Mouse (Mus musculus) myocyte (in vitro differentiated cells): ENCODE results near the gene Tpt1.
A peak's percentile ranks its signal among the peaks of the same experiment; 100 is the strongest.

Experiments
- CEBPB ChIP-seq: IDR thresholded peaks from 2 replicates; pipeline ENCODE4 v1.6.1; 2011; ENCODE audit warnings: mild to moderate bottlenecking, moderate library complexity; ENCODE audit not compliant: poor library complexity, insufficient read depth, severe bottlenecking
- E2F4 ChIP-seq: IDR thresholded peaks from one replicate; pipeline ENCODE4 v1.6.1; 2011; ENCODE audit warnings: mild to moderate bottlenecking, control low read depth, moderate library complexity; ENCODE audit not compliant: insufficient read depth
- MAX ChIP-seq: IDR thresholded peaks from one replicate; pipeline ENCODE4 v1.6.1; 2011; ENCODE audit warnings: low read depth, mild to moderate bottlenecking, control low read depth
- MYOD1 ChIP-seq, 3 experiments: IDR thresholded peaks; one replicate each; pipeline ENCODE4 v1.6.1; 2011; ENCODE audit warnings: control low read depth in 2 of 3, low read depth in 2 of 3, mild to moderate bottlenecking in 2 of 3, moderate library complexity in 1 of 3; ENCODE audit not compliant: insufficient read length in 2 of 3, control insufficient read depth in 1 of 3
- MYOG ChIP-seq, 3 experiments: IDR thresholded peaks; one replicate each; pipeline ENCODE4 v1.6.1; 2011; ENCODE audit warnings: control low read depth in 2 of 3, low read depth in 2 of 3, mild to moderate bottlenecking in 2 of 3; ENCODE audit not compliant: insufficient read length in 2 of 3, control insufficient read depth in 1 of 3, insufficient read depth in 1 of 3
- POLR2A ChIP-seq: IDR thresholded peaks from one replicate; pipeline ENCODE4 v1.6.1; 2011; ENCODE audit warnings: low read depth, mild to moderate bottlenecking, control low read depth, moderate library complexity; ENCODE audit not compliant: insufficient read length
- POLR2AphosphoS2 ChIP-seq: IDR thresholded peaks from one replicate; pipeline ENCODE4 v1.6.1; 2011; ENCODE audit warnings: low read depth, control low read depth; ENCODE audit not compliant: insufficient read length
- REST ChIP-seq: IDR thresholded peaks from one replicate; pipeline ENCODE4 v1.6.1; 2011; ENCODE audit warnings: mild to moderate bottlenecking, control low read depth, moderate library complexity; ENCODE audit not compliant: insufficient read depth, insufficient read length
- SRF ChIP-seq: IDR thresholded peaks from one replicate; pipeline ENCODE4 v1.6.1; 2011; ENCODE audit warnings: low read depth; ENCODE audit not compliant: control insufficient read depth, insufficient read length
- TCF12 ChIP-seq: IDR thresholded peaks from one replicate; pipeline ENCODE4 v1.6.1; 2011; ENCODE audit warnings: mild to moderate bottlenecking, control low read depth; ENCODE audit not compliant: poor library complexity, insufficient read depth, severe bottlenecking
- TCF3 ChIP-seq: IDR thresholded peaks from one replicate; pipeline ENCODE4 v1.6.1; 2011; ENCODE audit warnings: low read depth, control low read depth; ENCODE audit not compliant: insufficient read length
- USF1 ChIP-seq: IDR thresholded peaks from one replicate; pipeline ENCODE4 v1.6.1; 2011; ENCODE audit warnings: low read depth, mild to moderate bottlenecking, control low read depth, moderate library complexity

DNA sequence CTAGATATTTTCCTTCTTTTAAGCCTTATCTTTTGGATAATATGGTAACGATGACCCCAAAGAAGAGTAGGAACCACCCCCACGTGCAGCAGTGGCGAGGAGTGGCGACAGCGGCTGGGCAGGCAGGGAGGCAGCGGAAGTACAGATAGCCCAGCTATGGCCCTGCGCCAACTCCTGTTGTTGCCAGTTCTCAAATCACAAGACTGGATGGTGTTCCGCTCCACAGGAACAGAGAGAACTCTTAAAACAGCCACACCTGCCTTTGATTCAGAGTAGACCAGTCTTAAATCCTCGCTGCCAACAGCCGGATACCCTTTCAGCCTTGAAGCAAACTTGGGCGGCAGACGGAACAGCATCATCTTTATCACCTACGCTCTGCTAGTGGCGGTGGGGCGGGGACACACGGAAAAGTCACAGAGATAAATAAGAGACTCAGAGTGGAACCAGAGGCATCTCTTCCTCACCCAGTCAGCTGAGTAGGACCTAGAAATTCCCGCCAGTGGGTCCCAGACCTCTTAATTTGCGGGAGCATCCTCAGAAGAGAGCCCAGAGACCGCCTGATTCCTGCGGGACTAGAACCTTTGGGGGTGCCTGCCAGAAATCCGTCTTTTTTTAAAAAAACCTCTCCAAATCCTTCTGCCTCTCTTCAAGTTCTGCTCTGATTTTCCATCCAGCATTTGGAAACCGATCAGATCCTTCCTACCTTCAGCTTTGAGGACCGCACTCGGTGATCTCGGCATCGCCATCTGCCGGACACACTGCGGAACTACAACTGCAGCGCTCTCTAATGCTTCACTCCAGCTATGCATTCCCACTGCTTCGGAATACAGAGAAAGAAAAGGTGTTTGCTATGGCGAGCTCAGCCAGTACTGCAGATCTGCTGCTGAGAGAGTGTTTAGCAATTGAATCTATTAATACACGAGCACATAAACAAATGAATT lies 15.8 kb upstream of the Tpt1 start:
- TF ChIP-seq POLR2A: peak; percentile 37
- TF ChIP-seq MAX: no peak
- peak; percentile 39 for TF ChIP-seq POLR2AphosphoS2
- no peak for TF ChIP-seq MYOG (IDR thresholded peaks at IDR 0.05; ENCODE audit: control insufficient read depth in 1 of 3, insufficient read depth in 1 of 3, insufficient read length in 2 of 3, low read depth in 2 of 3)
- TF ChIP-seq TCF12: no peak
- TF ChIP-seq TCF3: no peak
- no peak for TF ChIP-seq USF1
- no peak for TF ChIP-seq SRF
- TF ChIP-seq E2F4: no peak
- no peak for TF ChIP-seq CEBPB
- no peak for TF ChIP-seq REST
- TF ChIP-seq MYOD1 (IDR thresholded peaks at IDR 0.05; ENCODE audit: control insufficient read depth in 1 of 3, insufficient read length in 2 of 3, low read depth in 2 of 3): peak in 1 of 3 experiments; percentile 61
